Mouse (Mus musculus) liver, postnatal 0 days (tissue): Measurements from ENCODE around the gene Cox7a2.

Source experiments
- CTCF ChIP-seq: sonication (generic); IDR thresholded peaks from 2 replicates; pipeline ENCODE4 v1.5.1; 2016; ENCODE audit warnings: antibody characterized with exemption, low read depth
- EP300 ChIP-seq: IDR thresholded peaks from 2 replicates; pipeline ENCODE4 v1.6.1; 2016; ENCODE audit warnings: antibody characterized with exemption, low read depth, mild to moderate bottlenecking

GRCm38 (mm10) chr9:79784439-79784838, 24.8 kb upstream of the Cox7a2 start:
- TF ChIP-seq CTCF, result no peak
- no peak for TF ChIP-seq EP300
